Mouse (Mus musculus) lung, postnatal 0 days (tissue): Measurements from ENCODE around the gene Aqr.

Experiments
- CTCF ChIP-seq: IDR thresholded peaks from 2 replicates; pipeline ENCODE4 v1.5.1; 2016; ENCODE audit warnings: antibody characterized with exemption, mild to moderate bottlenecking
- EP300 ChIP-seq: IDR thresholded peaks from 2 replicates; pipeline ENCODE4 v1.6.1; 2016; ENCODE audit warnings: antibody characterized with exemption, mild to moderate bottlenecking, control low read depth

- TF ChIP-seq CTCF (no peak), EP300 (no peak)
These were observed 44.4 kb upstream of the Aqr start for GRCm38 (mm10) chr2:114231248-114231647.
